Mouse (Mus musculus) heart, adult 2 months (tissue): ENCODE results near the gene Hoxc9. TPM values are rescaled to one million over a fixed set of nuclear protein-coding genes. Genes with fewer than 3 reads are reported as not detected.

Source experiments
- DNase-seq, 2 experiments: peaks; one replicate each; pipeline ENCODE4 v3.0.0; 2021
- H3K27ac ChIP-seq: fragments of 200-600 bp; 2 replicates; pipeline ENCODE4 v1.8.1; 2022
- H3K27me3 ChIP-seq: fragments of 200-500 bp; 2 replicates; pipeline ENCODE4 v1.6.1; 2012; ENCODE audit warnings: mild to moderate bottlenecking, low read length, inconsistent platforms, mixed read lengths; ENCODE audit not compliant: control insufficient read depth, insufficient read depth
- H3K36me3 ChIP-seq: fragments of 200-500 bp; 2 replicates; pipeline ENCODE4 v1.6.1; 2012; ENCODE audit warnings: low read length, inconsistent platforms; ENCODE audit not compliant: control insufficient read depth, insufficient read depth
- H3K4me1 ChIP-seq: fragments of 200-500 bp; 2 replicates; pipeline ENCODE4 v1.6.1; 2011; ENCODE audit warnings: low read length; ENCODE audit not compliant: control insufficient read depth, insufficient read depth
- H3K4me3 ChIP-seq: fragments of 200-600 bp; 2 replicates; pipeline ENCODE4 v1.8.1; 2022
- H3K79me2 ChIP-seq: fragments of 200-500 bp; replicated peaks from 2 replicates; pipeline ENCODE4 v1.6.1; 2012; ENCODE audit warnings: mild to moderate bottlenecking, inconsistent platforms, low read length, moderate library complexity, mixed read lengths; ENCODE audit not compliant: control insufficient read depth, insufficient read depth
- H3K9ac ChIP-seq: fragments of 200-500 bp; 2 replicates; pipeline ENCODE4 v1.6.1; 2012; ENCODE audit warnings: low read depth, mild to moderate bottlenecking, control low read depth, inconsistent platforms, low read length, mixed read lengths
- CTCF ChIP-seq: fragments of 200-600 bp; IDR thresholded peaks from 2 replicates; pipeline ENCODE4 v1.8.1; 2022; ENCODE audit warnings: antibody characterized with exemption, mild to moderate bottlenecking, moderate library complexity
- EP300 ChIP-seq: fragments of 200-500 bp; IDR thresholded peaks from 2 replicates; pipeline ENCODE4 v1.6.1; 2011; ENCODE audit warnings: low read depth, low read length, control low read depth; ENCODE audit not compliant: insufficient read depth
- POLR2A ChIP-seq: fragments of 200-500 bp; IDR thresholded peaks from 2 replicates; pipeline ENCODE4 v1.6.1; 2011; ENCODE audit warnings: mild to moderate bottlenecking, low read depth, low read length, control low read depth; ENCODE audit not compliant: insufficient read depth
- WGBS: fragments of 180-500 bp; shearing (Covaris S2); methylation state at CpG from one replicate; pipeline ENCODE4 v1.1.7; 2018; 5-methylcytosine and 5-hydroxymethylcytosine counted together
- intact Hi-C: fragments of 180-260 bp; cut with DNase I; formaldehyde crosslinking; loops from one replicate; pipeline ENCODE4 v1.15.1; 2025
- polyA plus RNA-seq: library from polyadenylated mRNA; depleted of rRNA; stranded (reverse); fragments of >200 nt; gene quantifications from 2 replicates; pipeline ENCODE4 v1.2.3, GENCODE M21; 2012
- total RNA-seq, 2 experiments: library from RNA; stranded (reverse); gene quantifications; 2 replicates each; pipeline ENCODE4 v1.2.3; 2021

Gene Hoxc9
- total and polyA plus RNA-seq, 3 experiments = not detected

DNA sequence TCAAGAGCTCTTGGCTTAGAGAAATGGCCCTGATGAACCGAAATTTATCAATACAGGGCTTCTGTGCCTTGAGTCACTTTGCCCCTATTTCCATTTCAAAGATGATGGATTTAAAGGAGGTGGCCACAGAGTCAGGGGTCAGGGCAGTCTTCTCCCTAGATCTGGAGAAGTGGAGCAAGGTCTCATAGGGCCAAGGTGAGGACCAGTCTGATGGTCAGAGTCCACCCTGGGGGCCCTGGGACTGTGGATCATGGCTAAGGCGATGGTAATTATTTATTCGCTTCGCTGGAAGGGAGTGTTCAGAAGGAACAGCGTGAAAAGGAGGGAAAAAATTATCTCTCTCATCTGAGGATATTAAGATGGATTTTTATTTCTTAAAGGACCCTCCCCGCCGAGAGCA lies 1.2 kb upstream of the Hoxc9 start:
- 11% methylated on average over 7 of the region's 7 CpGs for WGBS
- DNase-seq = no peak
- Histone ChIP-seq H3K4me1 (no peaks in the 10 kb centered on the region), H3K27ac (no peak overlapping the region), H3K79me2 (no peaks in the 10 kb centered on the region), H3K4me3 (no peak overlapping the region), H3K27me3 (peaks cover 29% of the 10 kb centered on the region), H3K9ac (no peak overlapping the region), H3K36me3 (no peaks in the 10 kb centered on the region)
- no peak for TF ChIP-seq EP300
- intact Hi-C loops = no loop called here

DNA sequence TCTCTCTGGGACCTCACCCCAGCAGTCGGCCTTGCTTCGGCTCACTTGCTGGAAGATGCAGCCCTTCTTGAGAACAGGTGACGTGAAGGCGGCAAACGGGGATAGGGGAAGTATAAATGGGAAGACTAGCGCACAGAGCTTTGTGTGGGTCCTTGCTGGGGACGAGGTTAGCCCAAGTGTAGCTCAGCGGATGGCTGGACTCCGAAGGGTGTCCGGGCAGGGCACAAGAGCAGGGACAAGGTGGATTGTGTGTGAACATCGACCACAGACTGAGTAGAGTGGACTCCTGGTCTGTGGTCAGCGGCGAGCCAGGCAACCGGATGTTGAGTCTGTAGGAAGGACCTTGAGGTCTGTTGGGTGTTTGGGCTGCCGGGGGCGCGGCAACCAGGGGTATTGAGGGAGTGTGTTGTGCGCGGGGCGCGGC lies 539 bp upstream of the Hoxc9 start:
- WGBS = 5% methylated on average over 21 of the region's 21 CpGs
- no peak overlapping the region for H3K27ac ChIP-seq
- H3K9ac ChIP-seq = no peak overlapping the region
- H3K27me3 ChIP-seq = peaks cover 31% of the 10 kb centered on the region
- no peak for DNase-seq
- H3K79me2 ChIP-seq = no peaks in the 10 kb centered on the region
- intact Hi-C loops = no loop called here
- H3K4me3 ChIP-seq = no peak overlapping the region
- TF ChIP-seq CTCF (no peak), POLR2A (no peak), EP300 (no peak)
- no peaks in the 10 kb centered on the region for H3K4me1 ChIP-seq
- H3K36me3 ChIP-seq = no peaks in the 10 kb centered on the region

DNA sequence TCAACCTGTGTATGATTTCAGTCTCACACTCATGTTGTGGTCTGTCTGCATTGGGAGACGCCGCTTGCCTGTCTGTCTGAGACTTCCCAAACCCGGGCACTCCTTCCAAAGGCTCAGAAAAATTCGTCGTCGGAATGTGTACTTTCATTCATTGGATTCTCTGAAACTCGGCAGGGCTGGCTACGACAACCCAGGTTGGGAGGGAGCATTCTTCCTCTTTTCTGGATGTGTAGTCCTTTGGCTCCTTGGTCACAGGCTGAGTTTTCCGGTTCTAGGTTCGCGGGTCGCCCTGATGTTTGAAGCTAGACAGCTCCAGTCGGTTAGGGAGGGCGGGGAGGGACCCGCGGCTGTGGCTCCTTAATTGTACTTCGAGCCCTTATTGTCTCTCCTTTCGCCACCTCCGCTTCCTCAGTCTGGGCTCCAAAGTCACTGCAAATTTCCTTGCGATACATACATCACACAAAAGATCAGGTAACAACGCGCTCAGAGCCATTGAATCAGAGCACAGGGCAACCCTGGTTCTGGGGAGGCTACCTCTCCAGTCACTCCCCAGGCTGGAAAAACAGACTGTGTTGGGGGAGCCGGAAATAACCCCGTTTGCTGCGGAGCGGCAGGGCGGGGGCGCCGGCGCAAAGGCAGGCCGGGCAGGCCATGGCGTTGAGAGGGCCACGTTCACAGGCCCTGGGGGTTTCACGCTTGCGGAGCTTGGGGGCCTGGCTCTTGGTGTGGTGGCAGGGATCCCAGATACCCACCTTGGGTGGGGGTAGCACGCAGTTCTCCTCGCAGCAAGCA lies 588 bp downstream of the Hoxc9 start:
- TF ChIP-seq CTCF = no peak
- TF ChIP-seq POLR2A = no peak

DNA sequence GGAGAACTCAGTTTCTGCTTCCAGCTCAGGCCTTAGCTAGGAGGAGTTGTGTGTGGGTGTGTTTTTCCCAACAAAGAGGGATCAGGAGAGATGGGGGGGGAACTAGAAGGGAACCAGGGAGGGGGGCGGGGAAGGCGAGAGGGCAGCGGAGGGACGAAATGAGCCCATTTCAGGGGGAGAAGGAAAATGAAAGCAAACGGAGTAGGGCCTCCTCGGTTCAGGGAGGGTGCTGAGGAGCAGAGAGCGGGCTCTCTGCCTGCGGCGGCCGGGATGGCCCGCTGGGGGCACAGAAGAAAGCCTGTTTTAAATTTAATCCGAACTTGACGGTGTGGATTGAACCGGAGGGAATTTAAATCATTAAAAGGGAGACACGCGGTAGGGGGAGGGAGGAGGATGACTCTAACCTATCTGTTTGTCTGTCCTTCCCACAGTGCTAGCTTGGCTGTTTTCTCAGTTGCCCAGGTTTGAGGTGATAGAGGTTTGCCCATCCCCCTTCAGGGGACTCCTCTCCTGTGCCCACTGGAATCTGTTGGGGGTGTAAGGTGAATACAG lies 1.3 kb downstream of the Hoxc9 start:
- no peak for TF ChIP-seq EP300
- no peak overlapping the region for H3K9ac ChIP-seq
- WGBS = 9% methylated on average over 16 of the region's 16 CpGs
- no peaks in the 10 kb centered on the region for H3K4me1 ChIP-seq
- no peak overlapping the region for H3K27ac ChIP-seq
- peaks cover 34% of the 10 kb centered on the region for H3K27me3 ChIP-seq
- H3K79me2 ChIP-seq = no peaks in the 10 kb centered on the region
- intact Hi-C loops = no loop called here
- no peak for DNase-seq
- H3K4me3 ChIP-seq = peak overlapping the region; percentile 40
- H3K36me3 ChIP-seq = no peaks in the 10 kb centered on the region

More for the DNA sequence above, 588 bp downstream of the Hoxc9 start:
- intact Hi-C loops = no loop called here
- Histone ChIP-seq H3K36me3 (no peaks in the 10 kb centered on the region), H3K9ac (no peak overlapping the region), H3K27me3 (peaks cover 33% of the 10 kb centered on the region), H3K79me2 (no peaks in the 10 kb centered on the region), H3K27ac (no peak overlapping the region), H3K4me1 (no peaks in the 10 kb centered on the region), H3K4me3 (peak overlapping the region; percentile 40)
- 3% methylated on average over 37 of the region's 37 CpGs for WGBS
- no peak for DNase-seq

DNA sequence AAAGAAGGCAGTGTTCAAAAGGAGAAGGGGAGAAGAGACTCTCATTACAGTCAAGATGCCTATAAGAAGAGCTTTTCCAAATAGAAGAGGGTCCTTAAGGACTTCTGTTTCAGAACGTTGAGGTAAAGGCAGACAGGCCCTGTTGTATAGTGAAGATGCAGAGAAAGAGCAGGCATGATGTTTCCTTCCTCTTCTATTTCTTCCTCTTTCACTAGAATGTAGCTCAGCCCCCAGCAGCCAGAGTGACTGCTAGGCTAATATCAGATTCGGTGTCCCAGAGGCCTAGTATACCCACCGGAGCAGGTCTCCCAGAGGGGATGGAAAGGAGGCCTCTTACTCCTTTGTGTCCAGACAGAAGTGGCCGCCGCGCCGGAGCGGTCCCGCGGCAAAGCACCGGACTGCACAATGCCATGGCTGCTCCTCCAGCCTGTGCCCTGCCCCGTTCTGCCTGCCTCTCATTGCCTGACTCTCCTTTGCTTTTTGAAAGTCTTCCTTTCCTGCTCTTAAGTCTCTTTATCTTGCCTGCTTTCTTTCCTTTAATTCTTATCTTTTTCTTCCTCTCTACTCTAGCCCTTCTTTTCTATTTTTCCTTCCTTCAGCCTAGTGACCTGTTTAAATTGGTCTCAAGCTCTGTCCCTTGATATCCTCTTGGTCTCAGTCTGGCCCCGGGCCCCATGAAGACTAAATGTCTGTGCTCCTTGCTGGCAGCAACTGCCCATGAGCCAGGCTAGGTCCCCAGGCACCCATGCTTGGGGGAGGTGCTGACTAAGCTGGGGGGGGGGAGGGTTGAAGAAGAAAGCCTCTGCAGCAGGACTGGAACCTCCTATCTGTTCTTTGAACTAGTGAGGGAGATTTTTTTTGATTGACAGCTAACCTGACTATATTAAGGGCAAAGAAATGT lies 2.6 kb downstream of the Hoxc9 start:
- DNase-seq = no peak
- Histone ChIP-seq H3K4me1 (no peaks in the 10 kb centered on the region), H3K27ac (no peak overlapping the region), H3K9ac (no peak overlapping the region), H3K79me2 (no peaks in the 10 kb centered on the region), H3K36me3 (no peaks in the 10 kb centered on the region), H3K4me3 (no peak overlapping the region), H3K27me3 (peaks cover 32% of the 10 kb centered on the region)
- TF ChIP-seq EP300 (no peak), CTCF (no peak), POLR2A (no peak)
- intact Hi-C loops = no loop called here
- 26% methylated on average over 13 of the region's 13 CpGs for WGBS

DNA sequence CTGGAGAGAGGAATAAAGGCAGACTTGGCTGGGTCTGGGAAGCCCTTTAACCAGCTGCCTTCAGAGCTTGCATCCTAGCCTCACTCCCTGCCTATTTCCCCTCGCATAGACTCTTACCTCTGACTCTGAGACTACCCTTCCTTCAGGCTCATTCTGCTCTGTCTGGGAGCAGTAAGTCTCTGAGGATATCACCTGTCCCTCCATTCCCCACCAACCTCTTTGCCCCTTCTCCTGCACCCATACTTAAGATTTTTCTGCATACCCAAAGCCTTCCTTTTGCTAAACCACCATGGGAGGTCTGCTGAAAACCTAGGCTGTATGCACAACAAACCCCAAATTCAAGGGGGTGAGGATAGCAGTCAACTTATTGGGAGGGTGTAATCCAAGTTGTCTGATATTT lies 3.7 kb downstream of the Hoxc9 start:
- WGBS = 5% methylated on average over 1 of the region's 1 CpGs
- Histone ChIP-seq H3K4me1 (no peaks in the 10 kb centered on the region), H3K36me3 (no peaks in the 10 kb centered on the region), H3K4me3 (no peak overlapping the region), H3K79me2 (no peaks in the 10 kb centered on the region), H3K27me3 (peaks cover 30% of the 10 kb centered on the region), H3K27ac (no peak overlapping the region), H3K9ac (no peak overlapping the region)
- DNase-seq = no peak
- intact Hi-C loops = loop anchor here (10.0 kb wide), 1 partner anchor 325 kb away; no protein-coding TSS in a partner anchor
- TF ChIP-seq POLR2A (no peak), CTCF (no peak), EP300 (no peak)
